Comparison of ENCODE assay signal across 10 mouse cellular contexts in genomic region chr10:80994621-80995020, GRCm38 (mm10). TPM values are rescaled to one million over a fixed set of nuclear protein-coding genes. Genes with fewer than 3 reads are reported as not detected.
DNase-seq lines count a peak whose midpoint lies in the region; ATAC-seq and TF ChIP-seq lines count a peak whose summit lies in the region.
"Had no signal": no experiment of that assay in that cellular context is flagged by ENCODE, and none has a peak within 500 bp of the region (broad histone marks: within the 10 kb centered on the region; RNA-seq: fewer than 3 reads in every experiment).

No protein-coding gene starts in this region.

- H3K27ac ChIP-seq in gastrocnemius, adult 2 months: peak overlapping the region; percentile 69
- no peak overlapping the region for H3K27ac ChIP-seq in midbrain, embryonic 12.5 days (replicated peaks)
- no peak overlapping the region for H3K27ac ChIP-seq in midbrain, embryonic 13.5 days
- H3K27ac ChIP-seq in heart, embryonic 13.5 days (replicated peaks): no peak overlapping the region
- H3K27ac ChIP-seq: kidney, embryonic 15.5 days had no signal

- TF ChIP-seq CTCF in gastrocnemius, adult 2 months (IDR thresholded peaks at IDR 0.05): no peak

- H3K4me1 ChIP-seq in midbrain, embryonic 12.5 days: peaks cover 5% of the 10 kb centered on the region
- H3K4me1 ChIP-seq in midbrain, embryonic 13.5 days (replicated peaks): peaks cover 15% of the 10 kb centered on the region
- H3K4me1 ChIP-seq in heart, embryonic 13.5 days: peaks cover 10% of the 10 kb centered on the region; the same call in 1 of the 2 replicates

- H3ac ChIP-seq in myocyte (ENCODE audit: control insufficient read depth, insufficient read length): no peak overlapping the region

- H3K9ac ChIP-seq in midbrain, embryonic 12.5 days (replicated peaks): no peak overlapping the region; the same call in 1 of the 2 replicates
- no peak overlapping the region for H3K9ac ChIP-seq in midbrain, embryonic 13.5 days (replicated peaks)
- 0 out of 2 replicates have a peak overlapping the region, but pooled peaks have one; percentile 16 for H3K9ac ChIP-seq in heart, embryonic 13.5 days
- H3K9ac ChIP-seq: kidney, embryonic 15.5 days had no signal

- intact Hi-C loops in gastrocnemius, adult 2 months (cut with DNase I): loop anchor here (1.0 to 10.0 kb wide), 5 partner anchors 37 to 247 kb away; partner anchors contain the start of gene Oaz1

- peaks cover 45% of the 10 kb centered on the region for H3K27me3 ChIP-seq in midbrain, embryonic 12.5 days
- H3K27me3 ChIP-seq in midbrain, embryonic 13.5 days: peaks cover 18% of the 10 kb centered on the region; the same call in 1 of the 2 replicates
- H3K27me3 ChIP-seq in heart, embryonic 13.5 days (replicated peaks): peaks cover 66% of the 10 kb centered on the region
- no peaks in the 10 kb centered on the region for H3K27me3 ChIP-seq in myocyte (ENCODE audit: control insufficient read depth, insufficient read depth, insufficient read length)

- TF ChIP-seq POLR2A in myocyte (IDR thresholded peaks at IDR 0.05; ENCODE audit: insufficient read length, low read depth): no peak

- DNase-seq in gastrocnemius, adult 2 months: no peak
- no peak for DNase-seq in gastrocnemius, postnatal 25 days
- no peak for DNase-seq in cerebellum, adult 11-12 months
- no peak for DNase-seq in adrenal gland, postnatal 36 days

- no peaks in the 10 kb centered on the region for H3K9me3 ChIP-seq in midbrain, embryonic 12.5 days
- no peaks in the 10 kb centered on the region for H3K9me3 ChIP-seq in midbrain, embryonic 13.5 days
- H3K9me3 ChIP-seq in heart, embryonic 13.5 days: no peaks in the 10 kb centered on the region; the same call in 1 of the 2 replicates
- H3K9me3 ChIP-seq: kidney, embryonic 15.5 days had no signal

- no peak for ATAC-seq in midbrain, embryonic 12.5 days (ENCODE audit: low FRiP score, low read depth)
- no peak for ATAC-seq in midbrain, embryonic 13.5 days
- ATAC-seq in heart, embryonic 13.5 days (ENCODE audit: extremely low read depth, insufficient number of reproducible peaks, low FRiP score, low TSS enrichment): no peak

- no peaks in the 10 kb centered on the region for H3K36me3 ChIP-seq in midbrain, embryonic 12.5 days
- no peaks in the 10 kb centered on the region for H3K36me3 ChIP-seq in midbrain, embryonic 13.5 days
- no peaks in the 10 kb centered on the region for H3K36me3 ChIP-seq in heart, embryonic 13.5 days
- no peaks in the 10 kb centered on the region for H3K36me3 ChIP-seq in myocyte (ENCODE audit: control insufficient read depth, insufficient read depth)
- H3K36me3 ChIP-seq: kidney, embryonic 15.5 days had no signal

- H3K4me2 ChIP-seq in midbrain, embryonic 12.5 days (replicated peaks): peak overlapping the region; percentile 16; the same call in 1 of the 2 replicates
- no peak overlapping the region for H3K4me2 ChIP-seq in midbrain, embryonic 13.5 days (replicated peaks)
- H3K4me2 ChIP-seq in heart, embryonic 13.5 days: no peak overlapping the region
- H3K4me2 ChIP-seq in myocyte (ENCODE audit: low read depth): peak overlapping the region; percentile 61

- no peak overlapping the region; the same call in 1 of the 2 replicates for H3K4me3 ChIP-seq in gastrocnemius, adult 2 months
- H3K4me3 ChIP-seq in midbrain, embryonic 12.5 days: no peak overlapping the region
- H3K4me3 ChIP-seq in midbrain, embryonic 13.5 days (replicated peaks): no peak overlapping the region
- H3K4me3 ChIP-seq in heart, embryonic 13.5 days: no peak overlapping the region
- H3K4me3 ChIP-seq in myocyte: no peak overlapping the region
- H3K4me3 ChIP-seq: kidney, embryonic 15.5 days had no signal

- WGBS in midbrain, embryonic 12.5 days: 57% methylated on average over 4 of the region's 4 CpGs
- 62% methylated on average over 4 of the region's 4 CpGs for WGBS in midbrain, embryonic 13.5 days
- WGBS in heart, embryonic 13.5 days: 46% methylated on average over 4 of the region's 4 CpGs

- no peaks in the 10 kb centered on the region for H3K79me2 ChIP-seq in myocyte (ENCODE audit: control insufficient read depth, insufficient read depth)

TF ChIP-seq in myocyte, 11 proteins besides CTCF, POLR2A, EP300 and RAD21:
- TF ChIP-seq CEBPB (IDR thresholded peaks at IDR 0.05; ENCODE audit: insufficient read depth, poor library complexity, severe bottlenecking) (no peak), REST (IDR thresholded peaks at IDR 0.05; ENCODE audit: insufficient read depth, insufficient read length) (no peak), USF1 (IDR thresholded peaks at IDR 0.05; ENCODE audit: low read depth) (no peak), SRF (IDR thresholded peaks at IDR 0.05; ENCODE audit: control insufficient read depth, insufficient read length, low read depth) (no peak), TCF3 (IDR thresholded peaks at IDR 0.05; ENCODE audit: insufficient read length, low read depth) (no peak), POLR2AphosphoS2 (IDR thresholded peaks at IDR 0.05; ENCODE audit: insufficient read length, low read depth) (no peak), E2F4 (IDR thresholded peaks at IDR 0.05; ENCODE audit: insufficient read depth) (no peak), TCF12 (IDR thresholded peaks at IDR 0.05; ENCODE audit: insufficient read depth, poor library complexity, severe bottlenecking) (no peak), MYOD1 (IDR thresholded peaks at IDR 0.05; ENCODE audit: control insufficient read depth in 1 of 3, insufficient read length in 2 of 3, low read depth in 2 of 3) (no peak), MYOG (IDR thresholded peaks at IDR 0.05; ENCODE audit: control insufficient read depth in 1 of 3, insufficient read depth in 1 of 3, insufficient read length in 2 of 3, low read depth in 2 of 3) (no peak), MAX (IDR thresholded peaks at IDR 0.05; ENCODE audit: low read depth) (no peak)

RNA-seq across cellular contexts. Expression of gene Gng7, which starts 20.1 kb away (rescaled TPM):
- total RNA-seq in gastrocnemius, adult 2 months (2021): 1 to 10 TPM in 1 of 2 experiments, under 1 TPM in 1; 0.66 to 1.0 TPM
- 1 to 10 TPM in 1 of 2 experiments, under 1 TPM in 1; 0.61 to 1.1 TPM for total RNA-seq in gastrocnemius, postnatal 25 days (2021)
- polyA plus RNA-seq in midbrain, embryonic 12.5 days (2016; fragmentation: Nextera tagmentation; extraction: Ambion mirVana): 8.8 and 9.3 TPM in 2 replicates
- 10.4 and 10.9 TPM in 2 replicates for polyA plus RNA-seq in midbrain, embryonic 13.5 days (2015; fragmentation: Nextera tagmentation; extraction: Ambion mirVana)
- 1.4 TPM in 2 replicates for polyA plus RNA-seq in heart, embryonic 13.5 days (2015; fragmentation: Nextera tagmentation; extraction: Ambion mirVana)
- 0.47 TPM for polyA plus RNA-seq in myocyte (2012; fragmentation: generic; extraction: Trizol)
- 1 to 10 TPM; 6.4 to 6.7 TPM for total RNA-seq in adrenal gland, postnatal 36 days (2021)

RNA-seq across cellular contexts. Expression of gene Diras1, which starts 30.8 kb away (rescaled TPM):
- total RNA-seq in gastrocnemius, adult 2 months (2021): under 1 TPM in 1 of 2 experiments, not detected in 1; 0.08 TPM
- total RNA-seq in gastrocnemius, postnatal 25 days (2021): under 1 TPM in 1 of 2 experiments, not detected in 1; 0.51 TPM
- polyA plus RNA-seq in midbrain, embryonic 12.5 days (2016; fragmentation: Nextera tagmentation; extraction: Ambion mirVana): 11.3 and 13.4 TPM in 2 replicates
- 30.9 and 34.3 TPM in 2 replicates for polyA plus RNA-seq in midbrain, embryonic 13.5 days (2015; fragmentation: Nextera tagmentation; extraction: Ambion mirVana)
- 0.06 and 0.07 TPM in 2 replicates for polyA plus RNA-seq in heart, embryonic 13.5 days (2015; fragmentation: Nextera tagmentation; extraction: Ambion mirVana)
- 0.42 TPM for polyA plus RNA-seq in myocyte (2012; fragmentation: generic; extraction: Trizol)
- 1 to 10 TPM; 1.2 to 1.5 TPM for total RNA-seq in adrenal gland, postnatal 36 days (2021)
- polyA plus RNA-seq: lung, adult 2 months had no signal

RNA-seq across cellular contexts. Expression of gene Slc39a3, which starts 42.6 kb away (rescaled TPM):
- total RNA-seq in gastrocnemius, adult 2 months (2021): 10 to 100 TPM; 11.6 to 16.0 TPM
- 10 to 100 TPM; 13.5 to 13.9 TPM for total RNA-seq in gastrocnemius, postnatal 25 days (2021)
- 33.1 and 34.9 TPM in 2 replicates for polyA plus RNA-seq in midbrain, embryonic 12.5 days (2016; fragmentation: Nextera tagmentation; extraction: Ambion mirVana)
- polyA plus RNA-seq in midbrain, embryonic 13.5 days (2015; fragmentation: Nextera tagmentation; extraction: Ambion mirVana): 43.5 and 45.7 TPM in 2 replicates
- polyA plus RNA-seq in heart, embryonic 13.5 days (2015; fragmentation: Nextera tagmentation; extraction: Ambion mirVana): 8.0 and 8.2 TPM in 2 replicates
- polyA plus RNA-seq in myocyte (2012; fragmentation: generic; extraction: Trizol): 21.8 TPM
- total RNA-seq in adrenal gland, postnatal 36 days (2021): 10 to 100 TPM; 33.2 to 68.5 TPM

Comparison
In these comparisons a context has a peak if more than half of its experiments do, and no peak if none do; other contexts are left out.
1. H3K4me2 ChIP-seq: peak in midbrain, embryonic 12.5 days (single experiment) and myocyte (single experiment); none in midbrain, embryonic 13.5 days (single experiment) and heart, embryonic 13.5 days (single experiment).